Mouse (Mus musculus) liver, adult 2 months (tissue): ENCODE data around the gene Htr2c. TPM values are rescaled to one million over a fixed set of nuclear protein-coding genes. Genes with fewer than 3 reads are reported as not detected.

Source experiments
- DNase-seq: peaks from one replicate; pipeline ENCODE4 v3.0.0-alpha.2; 2011; ENCODE audit warnings: low read depth, low spot score; ENCODE audit errors: extremely low read depth
- H3K27ac ChIP-seq: fragments of 200-500 bp; replicated peaks from 2 replicates; pipeline ENCODE4 v1.5.1; 2012; ENCODE audit warnings: low read depth, mild to moderate bottlenecking, control low read depth, inconsistent platforms, low read length; ENCODE audit not compliant: insufficient read depth
- H3K27me3 ChIP-seq: fragments of 200-500 bp; 2 replicates; pipeline ENCODE4 v1.6.1; 2012; ENCODE audit warnings: mild to moderate bottlenecking, moderate library complexity, low read length, inconsistent platforms; ENCODE audit not compliant: control insufficient read depth, insufficient read depth
- H3K36me3 ChIP-seq: fragments of 200-500 bp; 2 replicates; pipeline ENCODE4 v1.6.1; 2012; ENCODE audit warnings: low read length, inconsistent platforms; ENCODE audit not compliant: control insufficient read depth, insufficient read depth
- H3K4me1 ChIP-seq: fragments of 200-500 bp; 2 replicates; pipeline ENCODE4 v1.6.1; 2011; ENCODE audit warnings: low read length; ENCODE audit not compliant: control insufficient read depth, insufficient read depth
- H3K4me3 ChIP-seq: fragments of 200-500 bp; 2 replicates; pipeline ENCODE4 v1.5.1; 2011; ENCODE audit warnings: low read depth, mild to moderate bottlenecking, control low read depth, low read length, moderate library complexity; ENCODE audit not compliant: insufficient read depth
- H3K79me2 ChIP-seq: fragments of 200-500 bp; 2 replicates; pipeline ENCODE4 v1.6.1; 2012; ENCODE audit warnings: inconsistent platforms, mild to moderate bottlenecking, low read length, moderate library complexity; ENCODE audit not compliant: control insufficient read depth, insufficient read depth
- H3K9ac ChIP-seq: fragments of 200-500 bp; 2 replicates; pipeline ENCODE4 v1.6.1; 2012; ENCODE audit warnings: low read depth, mild to moderate bottlenecking, control low read depth, inconsistent platforms, low read length
- CTCF ChIP-seq: fragments of 200-500 bp; IDR thresholded peaks from 2 replicates; pipeline ENCODE4 v1.5.1; 2011; ENCODE audit warnings: low read depth, low read length, control low read depth
- POLR2A ChIP-seq: fragments of 200-500 bp; IDR thresholded peaks from 2 replicates; pipeline ENCODE4 v1.6.1; 2011; ENCODE audit warnings: low read length, control low read depth; ENCODE audit not compliant: insufficient read depth; ENCODE audit errors: extremely low read depth
- WGBS: fragments of 180-500 bp; shearing (Covaris S2); methylation state at CpG from one replicate; pipeline ENCODE4 v1.1.7; 2018; 5-methylcytosine and 5-hydroxymethylcytosine counted together
- polyA plus RNA-seq: library from polyadenylated mRNA; depleted of rRNA; stranded (reverse); fragments of >200 nt; gene quantifications from 2 replicates; pipeline ENCODE4 v1.2.3, GENCODE M21; 2012; rRNA removed
- total RNA-seq: library from RNA; depleted of rRNA; stranded (reverse); fragments of >200 nt; gene quantifications from 2 replicates; pipeline ENCODE4 v1.2.3, GENCODE M21; 2014; rRNA removed

The Htr2c gene
- total RNA-seq (not detected in 2 replicates), polyA plus RNA-seq (not detected in 2 replicates)

DNA sequence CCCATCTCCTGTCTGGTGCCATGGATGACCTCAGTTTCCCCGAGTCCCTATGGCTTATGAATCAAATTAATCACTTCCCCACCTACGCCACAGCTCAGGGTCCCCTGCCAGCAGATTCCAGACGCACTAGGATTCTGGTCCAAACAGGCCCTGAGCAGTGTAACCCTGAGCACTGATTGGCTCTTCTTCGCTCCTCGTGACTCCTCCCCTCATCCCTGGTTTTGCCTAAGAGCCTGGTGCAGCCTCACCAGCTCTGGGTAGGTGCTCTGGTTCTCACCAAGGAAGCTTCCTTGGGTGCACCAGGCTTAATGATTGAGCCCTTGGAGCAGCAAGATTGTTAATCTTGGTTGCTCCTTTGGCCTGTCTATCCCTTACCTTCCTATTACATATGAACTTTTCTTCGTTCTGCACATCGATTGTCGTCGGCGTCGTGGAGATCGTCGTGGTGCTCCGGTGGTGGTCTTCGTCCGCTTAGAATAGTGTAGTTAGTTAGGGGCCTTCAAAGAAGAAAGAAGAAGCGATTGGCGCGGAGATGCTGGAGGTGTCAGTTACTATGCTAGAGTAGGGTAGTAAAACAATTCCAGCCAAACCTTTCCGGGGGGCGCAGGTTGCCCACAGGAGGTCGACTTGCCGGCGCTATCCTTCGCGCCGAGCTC, at the start of gene Htr2c:
Gene Htr2c (plus strand): TSS at position 256 of the 656 bp plus-strand sequence.
- no peaks in the 10 kb centered on the region for H3K4me1 ChIP-seq
- no peaks in the 10 kb centered on the region for H3K36me3 ChIP-seq
- TF ChIP-seq POLR2A (no peak), CTCF (no peak)
- no peak within 1 kb of the TSS for H3K4me3 ChIP-seq
- 7% methylated on average over 27 of the region's 27 CpGs for WGBS
- H3K27ac ChIP-seq, result no peak within 1 kb of the TSS
- H3K9ac ChIP-seq, result no peak within 1 kb of the TSS
- H3K27me3 ChIP-seq, result 0 out of 2 replicates have a peak, but pooled peaks cover 2% of the 10 kb centered on the region
- DNase-seq, result no peak
- H3K79me2 ChIP-seq, result no peaks in the 10 kb centered on the region

GRCm38 (mm10) chrX:146928251-146928650, 34.1 kb upstream of the Htr2c start:
- no peak overlapping the region for H3K9ac ChIP-seq
- no peak overlapping the region for H3K27ac ChIP-seq
- no peaks in the 10 kb centered on the region for H3K4me1 ChIP-seq
- 50% methylated on average over 1 of the region's 1 CpGs for whole genome bisulfite sequencing
- no peaks in the 10 kb centered on the region for H3K27me3 ChIP-seq
- no peaks in the 10 kb centered on the region for H3K36me3 ChIP-seq
- H3K79me2 ChIP-seq, result no peaks in the 10 kb centered on the region
- no peak overlapping the region for H3K4me3 ChIP-seq
- TF ChIP-seq CTCF (no peak), POLR2A (no peak)
- no peak for DNase-seq

GRCm38 (mm10) chrX:146936332-146936731, 26.0 kb upstream of the Htr2c start:
- Histone ChIP-seq H3K79me2 (no peaks in the 10 kb centered on the region), H3K4me1 (no peaks in the 10 kb centered on the region), H3K27ac (no peak overlapping the region), H3K4me3 (no peak overlapping the region), H3K27me3 (no peaks in the 10 kb centered on the region), H3K36me3 (no peaks in the 10 kb centered on the region), H3K9ac (no peak overlapping the region)
- no peak for DNase-seq
- no peak for TF ChIP-seq POLR2A
- TF ChIP-seq CTCF, result no peak

DNA sequence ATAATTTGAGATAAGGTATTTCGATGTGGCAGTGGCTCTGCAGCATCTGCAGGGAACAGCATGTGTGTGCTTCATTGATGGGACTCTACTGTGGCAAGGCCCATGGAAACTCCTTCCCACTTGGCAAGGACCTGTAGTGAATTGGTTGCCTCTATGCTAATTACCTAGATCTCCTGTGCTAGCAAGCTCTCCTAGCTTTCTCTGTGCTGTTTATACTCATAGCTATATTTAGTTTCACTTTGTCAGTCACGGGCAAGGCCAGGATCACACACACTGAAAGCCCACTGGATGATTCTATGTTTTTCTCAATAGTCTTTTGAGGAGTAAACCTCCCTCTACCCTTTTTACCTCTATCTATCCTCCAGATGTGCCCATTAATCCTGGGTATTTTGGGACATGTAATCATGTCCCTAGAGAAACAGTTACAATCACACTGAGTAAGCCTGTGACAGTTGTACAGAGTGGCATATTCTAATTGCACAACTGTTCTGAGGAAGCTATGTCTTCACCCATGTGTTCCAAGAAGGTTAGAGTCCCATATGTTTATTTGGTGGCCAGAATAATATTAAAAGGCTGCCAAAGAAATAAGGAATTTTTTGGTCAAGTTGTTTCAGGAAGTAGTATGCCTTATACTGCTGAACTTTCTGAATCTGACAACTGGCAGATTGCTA, 16.0 kb upstream of the Htr2c start:
- TF ChIP-seq CTCF, result no peak
- TF ChIP-seq POLR2A, result no peak
- DNase-seq, result no peak
- no peaks in the 10 kb centered on the region for H3K36me3 ChIP-seq
- no peaks in the 10 kb centered on the region for H3K4me1 ChIP-seq
- H3K4me3 ChIP-seq, result no peak overlapping the region
- no peak overlapping the region for H3K9ac ChIP-seq
- H3K79me2 ChIP-seq, result no peaks in the 10 kb centered on the region
- no peak overlapping the region for H3K27ac ChIP-seq
- H3K27me3 ChIP-seq, result no peaks in the 10 kb centered on the region
- 67% methylated on average over 2 of the region's 2 CpGs for WGBS

DNA sequence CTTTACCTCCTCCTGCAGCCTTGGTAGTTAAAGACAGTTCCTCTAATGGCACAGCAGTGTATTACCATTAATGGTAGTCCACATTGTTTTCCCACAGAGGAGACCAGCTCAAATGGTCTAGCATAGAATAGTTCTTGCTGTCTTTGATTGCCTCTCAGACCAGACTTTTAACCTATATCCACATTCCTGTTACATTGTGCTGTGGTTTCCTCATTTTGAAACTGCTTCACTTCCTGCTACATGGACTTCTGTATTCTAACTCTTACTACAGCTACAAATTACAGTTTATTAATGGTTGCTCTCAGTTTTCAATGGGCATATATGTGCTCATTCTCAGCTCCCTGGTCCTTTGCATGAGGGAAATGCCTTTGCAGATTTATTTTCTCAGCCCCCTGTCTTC, 15.3 kb upstream of the Htr2c start:
- Histone ChIP-seq H3K79me2 (no peaks in the 10 kb centered on the region), H3K36me3 (no peaks in the 10 kb centered on the region), H3K27me3 (no peaks in the 10 kb centered on the region), H3K4me1 (no peaks in the 10 kb centered on the region), H3K27ac (no peak overlapping the region), H3K4me3 (no peak overlapping the region), H3K9ac (no peak overlapping the region)
- no peak for TF ChIP-seq CTCF
- no peak for TF ChIP-seq POLR2A
- DNase-seq, result no peak

DNA sequence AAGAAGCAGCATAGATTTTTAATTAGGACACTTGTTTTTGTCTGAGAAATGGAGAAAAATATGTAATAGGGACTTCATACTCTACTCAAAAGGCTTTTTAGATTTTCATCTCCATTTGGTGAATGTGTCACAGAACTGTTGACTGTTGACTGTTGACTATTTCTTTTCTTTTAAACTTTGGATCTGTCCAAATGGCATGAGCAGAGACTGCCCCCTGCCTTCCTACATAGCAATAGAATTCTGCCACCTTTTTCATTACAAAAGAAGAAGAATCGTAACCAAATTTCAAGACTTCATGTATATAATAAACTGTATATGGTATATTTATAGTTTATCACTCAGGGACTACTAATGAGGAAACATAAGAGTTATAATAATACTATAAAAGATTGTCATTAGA, 3.7 kb upstream of the Htr2c start:
- Histone ChIP-seq H3K27me3 (0 out of 2 replicates have a peak, but pooled peaks cover 2% of the 10 kb centered on the region), H3K9ac (no peak overlapping the region), H3K4me3 (no peak overlapping the region), H3K27ac (no peak overlapping the region), H3K36me3 (no peaks in the 10 kb centered on the region), H3K79me2 (no peaks in the 10 kb centered on the region), H3K4me1 (no peaks in the 10 kb centered on the region)
- no peak for TF ChIP-seq POLR2A
- no peak for TF ChIP-seq CTCF
- DNase-seq, result no peak
- 71% methylated on average over 1 of the region's 1 CpGs for WGBS
